Mouse (Mus musculus): ENCODE data around the gene E2f7. TPM values are rescaled to one million over a fixed set of nuclear protein-coding genes. Genes with fewer than 3 reads are reported as not detected.

The E2f7 gene
- polyA plus RNA-seq, 2 experiments from 2014 or later: 1.5 to 3.2 TPM

DNA sequence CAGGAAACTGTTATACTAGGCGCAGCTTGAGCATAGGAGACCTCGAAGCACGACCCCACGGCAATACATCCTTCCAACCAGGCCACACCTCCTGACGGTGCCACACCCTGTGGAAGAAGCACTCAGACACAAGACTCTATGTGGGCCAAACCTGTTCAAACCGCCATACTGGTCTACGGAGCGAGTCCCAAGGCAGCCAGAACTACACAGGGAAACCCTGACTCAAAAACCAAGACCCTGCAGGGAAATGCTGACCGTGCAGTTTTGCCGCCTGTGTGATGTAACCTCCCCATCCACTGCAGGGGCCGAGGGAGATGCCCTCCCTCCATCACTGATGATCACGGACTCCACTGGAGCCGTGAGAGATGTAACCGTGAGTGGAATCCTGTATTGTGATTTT, 36.5 kb downstream of the E2f7 start:
- ATAC-seq: no peak

- no peak for ATAC-seq
Observed at GRCm38 (mm10) chr10:110782655-110783054, 37.4 kb downstream of the E2f7 start.

DNA sequence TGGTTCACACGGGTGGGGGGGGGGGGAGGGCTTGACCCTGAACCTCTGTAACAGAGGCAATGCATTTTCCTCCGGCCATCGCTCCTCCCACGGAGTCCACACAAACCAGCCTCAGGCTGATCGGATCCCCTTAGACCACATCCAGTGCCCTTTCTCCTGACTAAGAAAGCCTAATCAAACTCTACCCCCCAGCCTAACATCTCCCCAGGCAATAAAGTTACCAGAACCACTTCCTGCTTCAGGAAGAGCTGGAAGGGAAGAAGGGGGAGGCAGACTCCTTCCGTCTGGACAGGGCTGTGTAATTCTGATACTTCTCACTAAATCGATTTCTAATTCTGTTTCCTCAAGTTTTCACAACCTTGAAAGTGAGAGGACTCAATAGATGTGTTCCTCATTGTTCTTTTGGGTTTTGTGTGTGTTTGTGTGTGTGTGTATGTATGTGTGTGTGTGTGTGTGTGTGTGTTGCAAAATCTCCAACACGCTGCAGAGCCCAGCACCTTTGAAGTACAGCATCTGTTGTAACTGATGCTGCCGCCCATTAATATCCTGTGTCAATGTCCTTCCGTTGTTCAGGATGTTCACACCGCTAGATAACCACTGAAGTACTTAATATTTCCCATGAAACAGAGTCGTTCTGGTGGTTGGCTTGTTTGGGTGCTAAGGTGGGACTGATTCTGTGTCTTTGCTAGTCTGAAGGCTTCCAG, 43.0 kb downstream of the E2f7 start:
- no peak for ATAC-seq

- ATAC-seq: no peak
Observed at GRCm38 (mm10) chr10:110789683-110790082, 44.4 kb downstream of the E2f7 start.

DNA sequence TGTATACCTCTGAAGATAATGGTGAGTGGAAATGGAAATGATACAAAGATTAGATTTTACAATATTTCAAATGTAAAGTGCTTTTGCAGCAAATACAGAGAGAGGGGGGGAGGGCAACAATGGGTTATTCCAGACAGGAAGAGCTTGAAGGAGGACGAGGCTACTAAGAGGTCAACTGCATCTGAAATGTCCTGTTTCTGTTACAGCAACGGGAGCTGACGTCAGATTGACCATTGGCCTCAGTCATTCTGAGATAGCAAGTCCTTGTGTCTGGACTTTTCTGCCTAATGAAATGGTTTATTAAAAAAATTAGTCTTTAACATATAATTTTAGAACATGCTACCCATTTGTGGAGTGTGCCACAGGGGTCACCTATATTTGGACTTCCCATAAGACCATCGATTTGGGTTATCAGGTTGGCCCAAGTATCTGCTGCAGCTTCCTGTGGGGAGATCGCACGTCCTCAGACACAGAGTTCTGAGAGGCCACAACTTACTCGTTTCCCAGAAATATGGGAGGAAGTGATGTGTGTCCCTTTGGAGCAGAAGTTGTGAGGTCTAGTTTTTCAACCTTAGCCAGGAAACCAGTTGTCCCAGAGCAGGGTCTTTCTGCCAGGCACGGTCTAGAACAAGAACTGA, 48.0 kb downstream of the E2f7 start:
- ATAC-seq: no peak

DNA sequence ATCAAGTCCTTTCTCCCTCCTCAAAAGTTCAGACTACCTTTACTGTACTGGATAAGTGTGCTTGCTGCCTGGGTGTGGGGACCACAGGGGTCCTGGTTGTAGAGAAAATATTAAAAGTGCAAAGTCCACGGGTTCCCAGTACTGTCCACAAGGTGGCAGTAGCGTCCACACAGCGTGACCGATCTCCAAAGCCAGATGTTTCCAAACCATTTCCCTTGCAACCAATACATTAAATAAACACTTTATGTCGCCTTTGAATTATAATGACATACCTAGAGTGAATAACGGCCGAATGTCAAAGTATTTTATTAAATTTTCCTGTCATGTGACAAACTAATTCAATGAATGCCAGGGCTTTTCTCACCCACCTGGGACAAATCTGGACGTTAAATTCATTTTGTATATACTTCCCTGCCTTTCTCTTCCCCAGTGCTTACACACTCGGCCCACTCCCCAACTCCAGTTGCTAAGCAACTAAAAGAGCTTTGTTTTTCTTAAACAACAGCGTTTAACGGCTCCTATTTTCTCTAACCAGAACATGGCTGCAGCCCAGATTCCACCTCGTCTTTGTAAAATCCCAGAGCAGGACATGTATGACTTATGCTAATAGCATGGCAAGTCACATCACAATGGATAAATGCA, 49.4 kb downstream of the E2f7 start:
- ATAC-seq: peak; percentile 82

DNA sequence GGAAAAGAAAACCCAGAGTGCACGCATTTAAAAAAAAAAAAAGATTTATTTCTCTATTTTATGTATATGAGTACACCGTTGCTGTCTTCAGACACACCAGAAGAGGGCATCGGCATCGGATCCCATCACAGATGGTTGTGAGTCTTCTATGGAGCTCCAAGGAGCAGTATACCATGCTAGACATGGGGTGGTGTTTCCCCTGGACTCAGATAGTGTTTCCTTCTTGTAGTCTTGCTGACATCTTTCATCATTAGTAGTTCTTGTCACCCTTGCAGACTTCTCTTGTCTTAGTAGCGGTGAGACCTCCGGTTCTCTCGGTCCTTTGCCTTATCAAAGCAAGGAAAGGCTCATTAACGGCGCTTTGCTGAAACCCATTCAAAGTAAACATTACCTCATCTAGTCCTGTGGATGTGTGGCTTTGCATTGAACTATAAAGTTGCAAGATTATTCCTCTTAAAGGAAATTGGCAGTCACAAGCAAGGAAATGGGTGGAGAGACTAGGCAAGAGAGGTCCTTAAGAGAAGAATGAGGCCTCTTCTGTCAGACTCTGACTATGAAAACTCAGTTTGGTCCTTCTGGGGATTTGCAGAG, 50.1 kb downstream of the E2f7 start:
- ATAC-seq: no peak

GRCm38 (mm10) chr10:110801296-110801695, 56.1 kb downstream of the E2f7 start:
- ATAC-seq: no peak

- no peak for ATAC-seq
Observed at GRCm38 (mm10) chr10:110804279-110805024, 59.2 kb downstream of the E2f7 start.

GRCm38 (mm10) chr10:110805025-110805740, 59.9 kb downstream of the E2f7 start:
- no peak for ATAC-seq

- ATAC-seq: no peak
Observed at GRCm38 (mm10) chr10:110806471-110806870, 61.2 kb downstream of the E2f7 start.

DNA sequence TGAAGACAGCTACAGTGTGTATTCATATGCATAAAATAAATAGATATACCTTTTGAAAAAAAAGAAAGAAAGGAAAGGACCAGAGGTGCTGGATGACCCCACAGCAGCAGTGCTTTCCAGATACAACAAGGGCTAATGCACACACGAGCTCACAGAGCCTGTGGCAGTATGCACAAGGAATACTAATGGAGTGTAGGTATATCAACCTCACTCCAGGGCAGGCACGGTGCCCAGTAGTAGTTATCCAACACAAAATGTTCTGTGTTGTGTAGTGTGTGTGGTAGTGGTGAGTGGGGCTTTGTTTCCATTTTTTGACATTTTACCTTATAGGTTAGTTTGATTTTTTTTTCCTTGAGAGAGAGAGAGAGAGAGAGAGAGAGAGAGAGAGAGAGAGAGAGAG, 65.3 kb downstream of the E2f7 start:
- ATAC-seq: no peak

DNA sequence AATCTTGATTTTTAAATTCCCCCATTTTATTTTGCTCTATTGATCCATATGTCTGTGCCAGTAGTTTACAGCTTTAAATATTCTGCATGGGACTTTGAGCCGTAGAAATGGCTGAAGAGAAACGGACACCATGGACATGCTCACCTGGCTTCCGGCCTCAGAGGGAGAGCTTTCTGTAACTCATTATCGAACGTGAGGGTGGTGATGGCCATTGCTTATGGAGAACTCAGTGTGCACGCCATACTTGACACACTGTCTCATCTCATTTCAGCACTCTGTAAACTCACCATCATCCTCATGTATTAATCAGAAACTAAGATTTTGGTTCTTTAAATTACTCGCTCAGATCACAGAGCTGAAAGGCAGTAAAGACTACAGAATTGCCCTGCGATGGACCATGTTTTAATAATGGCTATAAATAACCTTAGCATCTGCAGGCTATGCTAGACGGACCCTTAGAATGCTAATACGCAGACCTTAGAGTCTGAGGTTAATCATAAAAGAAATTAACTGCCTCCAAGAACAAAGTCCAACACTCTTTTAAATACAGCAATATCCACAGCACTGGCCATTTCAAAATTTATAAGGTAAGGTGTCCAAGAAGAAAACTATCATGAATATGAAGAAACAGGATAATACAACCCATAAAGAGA, 66.1 kb downstream of the E2f7 start:
- ATAC-seq: no peak

GRCm38 (mm10) chr10:110811862-110812225, 66.6 kb downstream of the E2f7 start:
- no peak for ATAC-seq

DNA sequence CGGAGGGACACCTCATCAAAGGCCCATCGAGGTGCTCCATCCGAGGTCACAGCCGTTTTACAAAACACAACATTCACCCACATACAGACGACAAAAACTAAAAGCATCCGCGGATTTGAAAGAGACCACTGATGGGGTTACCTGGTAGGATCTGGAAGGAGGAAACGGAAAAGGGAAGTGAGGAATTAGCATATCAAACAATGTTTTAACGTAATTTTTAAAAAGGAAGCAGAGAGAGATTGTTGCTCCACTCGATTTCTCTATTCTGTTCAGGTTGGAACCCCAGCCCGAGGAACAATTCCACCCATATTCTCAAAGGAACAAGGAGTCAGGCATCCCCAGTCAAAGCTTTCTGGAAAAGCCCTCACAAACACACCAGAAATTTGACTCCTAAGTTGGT, 75.9 kb downstream of the E2f7 start:
- ATAC-seq: no peak

DNA sequence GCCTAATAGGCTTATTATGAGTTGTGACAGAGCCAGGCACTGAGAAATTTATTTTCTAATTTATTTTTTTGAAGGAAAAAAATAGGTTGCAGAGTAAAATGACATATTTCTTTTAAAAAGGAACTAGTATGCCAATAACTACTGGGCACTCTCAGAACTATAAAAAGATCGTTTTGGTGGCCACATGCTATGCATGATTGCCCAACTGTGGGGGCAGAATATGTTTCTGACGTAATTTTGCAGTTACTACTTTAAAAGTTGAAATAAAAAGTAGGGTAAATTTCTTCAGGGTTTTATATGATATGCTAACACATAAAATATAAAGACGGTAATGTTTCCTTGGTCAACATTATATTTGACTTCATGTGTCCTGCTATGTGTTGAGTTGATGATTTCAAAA, 76.5 kb downstream of the E2f7 start:
- no peak for ATAC-seq

DNA sequence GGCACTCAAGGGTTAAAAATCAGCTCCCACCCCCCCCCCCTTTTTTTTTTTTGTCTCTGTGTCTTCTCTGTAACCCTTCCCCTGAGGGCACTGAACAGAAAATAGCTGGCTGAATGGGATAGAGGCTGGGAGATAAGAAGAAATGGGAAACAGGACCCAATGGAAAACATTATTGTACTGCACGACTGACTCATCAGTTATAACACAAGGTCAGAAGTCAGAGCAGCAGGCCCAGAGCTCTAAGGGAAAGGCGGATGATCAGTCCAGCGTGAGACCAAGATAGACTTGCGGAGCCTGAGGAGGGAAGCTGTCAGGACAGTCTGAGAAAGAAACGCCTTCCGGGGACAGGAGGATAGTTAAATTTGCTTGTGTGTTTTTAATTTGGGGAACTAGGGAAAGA, 87.1 kb downstream of the E2f7 start:
- ATAC-seq: no peak

DNA sequence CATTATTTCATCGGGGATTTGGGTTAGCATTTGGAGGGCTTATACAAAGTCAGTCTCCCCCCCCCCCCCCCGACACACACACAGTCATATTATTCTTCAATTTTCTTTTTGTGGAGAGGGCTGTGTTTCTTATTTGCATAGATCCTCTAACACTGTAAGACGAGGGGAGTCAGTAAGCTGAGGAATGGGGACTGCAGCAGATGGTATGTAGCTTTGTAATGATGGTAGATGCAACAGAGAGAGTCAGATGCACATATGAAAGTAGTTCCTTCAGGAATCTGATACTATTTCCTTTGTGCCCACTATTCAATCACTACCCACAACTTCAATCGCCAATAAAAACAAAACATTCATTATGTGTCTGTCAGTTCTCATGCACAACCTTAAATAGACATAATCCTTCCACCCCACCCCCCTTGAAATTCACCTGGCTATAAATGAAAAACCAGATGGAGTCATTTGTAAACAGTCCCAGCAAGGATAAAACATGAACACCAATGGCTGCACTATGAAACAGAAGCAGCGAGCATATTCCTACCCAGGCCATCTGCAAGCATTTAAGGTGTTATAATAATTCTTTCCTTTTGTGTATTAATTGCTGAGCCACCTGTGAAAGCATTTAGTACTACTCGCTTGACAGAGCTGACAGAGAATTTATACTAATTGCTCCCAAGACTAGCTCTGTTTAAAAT, 90.0 kb downstream of the E2f7 start:
- ATAC-seq: no peak
